ENCODE assay signal across 23 mouse cellular contexts in genomic region chr2:167842993-167843392, GRCm38 (mm10).
A peak's percentile ranks its signal among the peaks of the same experiment; 100 is the strongest.
DNase-seq lines count a peak whose midpoint lies in the region; ATAC-seq and TF ChIP-seq lines count a peak whose summit lies in the region.
"Had no signal": no experiment of that assay in that cellular context is flagged by ENCODE, and none has a peak within 500 bp of the region (broad histone marks: within the 10 kb centered on the region; RNA-seq: fewer than 3 reads in every experiment).

No protein-coding gene starts in this region.

- no peaks in the 10 kb centered on the region for H3K36me3 ChIP-seq in heart, embryonic 12.5 days
- no peaks in the 10 kb centered on the region for H3K36me3 ChIP-seq in liver, adult 2 months (ENCODE audit: control insufficient read depth, insufficient read depth, low read length)
- H3K36me3 ChIP-seq in midbrain, embryonic 11.5 days (ENCODE audit: control insufficient read depth, insufficient read depth, low read length) = no peaks in the 10 kb centered on the region
- H3K36me3 ChIP-seq in midbrain, embryonic 13.5 days = no peaks in the 10 kb centered on the region
- H3K36me3 ChIP-seq: embryonic facial prominence, embryonic 12.5 days; G1E; heart, embryonic 15.5 days; hindbrain, embryonic 10.5 days had no signal

- peak overlapping the region; percentile 99 for H3K27ac ChIP-seq in gastrocnemius, adult 2 months
- peak overlapping the region; percentile 6 for H3K27ac ChIP-seq in heart, embryonic 12.5 days (ENCODE audit: poor library complexity, severe bottlenecking)
- peak overlapping the region; percentile 97 for H3K27ac ChIP-seq in liver, adult 2 months (replicated peaks; ENCODE audit: insufficient read depth, low read depth, low read length)
- no peak overlapping the region for H3K27ac ChIP-seq in midbrain, embryonic 11.5 days (ENCODE audit: low read depth, low read length)
- H3K27ac ChIP-seq in midbrain, embryonic 13.5 days = no peak overlapping the region
- H3K27ac ChIP-seq: embryonic facial prominence, embryonic 12.5 days; heart, embryonic 15.5 days; hindbrain, embryonic 14.5 days had no signal

- H3K79me2 ChIP-seq in liver, adult 2 months (ENCODE audit: control insufficient read depth, insufficient read depth, low read length) = no peaks in the 10 kb centered on the region

- WGBS in heart, embryonic 12.5 days = 47% methylated on average over 2 of the region's 2 CpGs
- 43% methylated on average over 2 of the region's 2 CpGs for WGBS in liver, adult 2 months
- 84% methylated on average over 2 of the region's 2 CpGs for WGBS in midbrain, embryonic 11.5 days
- 80% methylated on average over 2 of the region's 2 CpGs for WGBS in midbrain, embryonic 13.5 days

- H3K4me2 ChIP-seq in heart, embryonic 12.5 days = no peak overlapping the region
- no peak overlapping the region for H3K4me2 ChIP-seq in midbrain, embryonic 11.5 days
- H3K4me2 ChIP-seq in midbrain, embryonic 13.5 days (replicated peaks) = no peak overlapping the region
- H3K4me2 ChIP-seq: embryonic facial prominence, embryonic 12.5 days; heart, embryonic 15.5 days; hindbrain, embryonic 14.5 days had no signal

- H3K4me3 ChIP-seq in gastrocnemius, adult 2 months = no peak overlapping the region
- H3K4me3 ChIP-seq in heart, embryonic 12.5 days = no peak overlapping the region
- H3K4me3 ChIP-seq in liver, adult 2 months (ENCODE audit: insufficient read depth, low read depth, low read length) = no peak overlapping the region
- H3K4me3 ChIP-seq in midbrain, embryonic 11.5 days (ENCODE audit: low read depth, low read length) = no peak overlapping the region
- no peak overlapping the region for H3K4me3 ChIP-seq in midbrain, embryonic 13.5 days (replicated peaks)
- H3K4me3 ChIP-seq: embryonic facial prominence, embryonic 12.5 days; heart, embryonic 15.5 days; hindbrain, embryonic 10.5 days had no signal

- no peaks in the 10 kb centered on the region for H3K9me3 ChIP-seq in heart, embryonic 12.5 days (replicated peaks)
- no peaks in the 10 kb centered on the region for H3K9me3 ChIP-seq in midbrain, embryonic 11.5 days (ENCODE audit: control insufficient read depth, low read length)
- H3K9me3 ChIP-seq in midbrain, embryonic 13.5 days = no peaks in the 10 kb centered on the region
- H3K9me3 ChIP-seq: embryonic facial prominence, embryonic 12.5 days; G1E; heart, embryonic 15.5 days; hindbrain, embryonic 10.5 days had no signal

- intact Hi-C loops in gastrocnemius, adult 2 months (cut with DNase I) = no loop called here

- no peak for TF ChIP-seq CTCF in gastrocnemius, adult 2 months (IDR thresholded peaks at IDR 0.05)
- no peak for TF ChIP-seq CTCF in liver, adult 2 months (IDR thresholded peaks at IDR 0.05; ENCODE audit: low read depth, low read length)

- peaks cover 6% of the 10 kb centered on the region; the same call in 1 of the 2 replicates for H3K27me3 ChIP-seq in heart, embryonic 12.5 days (replicated peaks)
- no peaks in the 10 kb centered on the region for H3K27me3 ChIP-seq in liver, adult 2 months (ENCODE audit: control insufficient read depth, insufficient read depth, low read length)
- no peaks in the 10 kb centered on the region for H3K27me3 ChIP-seq in midbrain, embryonic 11.5 days (ENCODE audit: control insufficient read depth, insufficient read depth, low read length)
- H3K27me3 ChIP-seq in midbrain, embryonic 13.5 days = peaks cover 3% of the 10 kb centered on the region; the same call in 1 of the 2 replicates
- H3K27me3 ChIP-seq: embryonic facial prominence, embryonic 12.5 days; heart, embryonic 15.5 days had no signal

- no peak for ATAC-seq in heart, embryonic 12.5 days (ENCODE audit: insufficient number of reproducible peaks, low FRiP score)
- no peak for ATAC-seq in midbrain, embryonic 11.5 days (ENCODE audit: low FRiP score)
- ATAC-seq in midbrain, embryonic 13.5 days = no peak
- ATAC-seq: CD4-positive, CD25-positive, alpha-beta regulatory T cell, adult 4 months; forebrain, embryonic 16.5 days; intestine, embryonic 16.5 days had no signal

- H3K4me1 ChIP-seq in heart, embryonic 12.5 days (replicated peaks) = peaks cover 65% of the 10 kb centered on the region
- H3K4me1 ChIP-seq in liver, adult 2 months (ENCODE audit: control insufficient read depth, insufficient read depth, low read length) = peaks cover 37% of the 10 kb centered on the region
- no peaks in the 10 kb centered on the region for H3K4me1 ChIP-seq in midbrain, embryonic 11.5 days (ENCODE audit: control insufficient read depth, insufficient read depth, low read length)
- peaks cover 9% of the 10 kb centered on the region; the same call in 1 of the 2 replicates for H3K4me1 ChIP-seq in midbrain, embryonic 13.5 days (replicated peaks)

- no peak for DNase-seq in gastrocnemius, adult 2 months
- no peak for DNase-seq in gastrocnemius, postnatal 10 days
- no peak for DNase-seq in heart, postnatal 4 days
- DNase-seq in liver, adult 2 months (ENCODE audit: extremely low read depth, low read depth, low spot score) = peak; percentile 90
- no peak for DNase-seq in liver
- DNase-seq in midbrain, embryonic 11.5 days (ENCODE audit: low spot score, missing footprints) = no peak
- DNase-seq: adrenal gland, postnatal 10 days; B cell, adult 2 months; cerebellum, adult 11 months; cerebellum, adult 8-10 months; cerebellum, postnatal 14 days; embryo, embryonic 11 days; gastrocnemius, postnatal 25 days had no signal

- no peak overlapping the region for H3K9ac ChIP-seq in heart, embryonic 12.5 days
- H3K9ac ChIP-seq in liver, adult 2 months (ENCODE audit: low read depth, low read length) = peak overlapping the region; percentile 74
- H3K9ac ChIP-seq in midbrain, embryonic 11.5 days (ENCODE audit: low read length) = peak overlapping the region; percentile 20; the same call in 1 of the 2 replicates
- H3K9ac ChIP-seq in midbrain, embryonic 13.5 days (replicated peaks) = no peak overlapping the region
- H3K9ac ChIP-seq: embryonic facial prominence, embryonic 12.5 days; heart, embryonic 15.5 days; hindbrain, embryonic 14.5 days had no signal

- no peak for TF ChIP-seq POLR2A in liver, adult 2 months (IDR thresholded peaks at IDR 0.05; ENCODE audit: extremely low read depth, insufficient read depth, low read length)

Comparison
In these comparisons a context has a peak if more than half of its experiments do, and no peak if none do; other contexts are left out.
1. H3K9ac ChIP-seq: peak in liver, adult 2 months (single experiment) and midbrain, embryonic 11.5 days (single experiment); none in heart, embryonic 12.5 days (single experiment) and midbrain, embryonic 13.5 days (single experiment).
2. H3K27ac ChIP-seq: peak in gastrocnemius, adult 2 months (single experiment), heart, embryonic 12.5 days (single experiment) and liver, adult 2 months (single experiment); none in midbrain, embryonic 11.5 days (single experiment) and midbrain, embryonic 13.5 days (single experiment).